Mouse (Mus musculus): Measurements from ENCODE around the gene Has1. TPM values are rescaled to one million over a fixed set of nuclear protein-coding genes. Genes with fewer than 3 reads are reported as not detected.

Has1 gene
- total and polyA plus RNA-seq, 3 experiments, result 0.07 to 0.36 TPM; not detected in 1

Small RNA genes within 50 kb of the gene (microRNA-seq; reads per million reads assigned to microRNA genes)
- gene Gm25927, result 0 reads per million in 2 experiments
- gene Mir125a, result 5,204 to 9,628 reads per million in 2 experiments
- 3,762 to 8,432 reads per million in 2 experiments for gene Mir99b
- 0 reads per million in 2 experiments for gene Mirlet7e

Other genes starting within 250 kb of the Has1 start
- gene Lnpep, start 230.2 kb downstream of the Has1 start, total RNA-seq (2021), result 100 to 1,000 TPM; 108 to 118 TPM
- 5.4 and 6.0 TPM in 2 replicates for gene Lnpep, start 230.2 kb downstream of the Has1 start, polyA plus RNA-seq (2012; rRNA removed)
- gene Vmn2r90, start 151.5 kb downstream of the Has1 start, total RNA-seq (2021), result not detected
- not detected in 2 replicates for gene Vmn2r90, start 151.5 kb downstream of the Has1 start, polyA plus RNA-seq (2012; rRNA removed)
- gene Spaca6, start 28.0 kb downstream of the Has1 start, total RNA-seq (2021), result 10 to 100 TPM; 47.5 to 52.3 TPM
- gene Spaca6, start 28.0 kb downstream of the Has1 start, polyA plus RNA-seq (2012; rRNA removed), result 41.1 and 41.3 TPM in 2 replicates
- gene Fpr1, start 28.7 kb upstream of the Has1 start, total RNA-seq (2021), result not detected
- not detected in 2 replicates for gene Fpr1, start 28.7 kb upstream of the Has1 start, polyA plus RNA-seq (2012; rRNA removed)
- under 1 TPM in 1 of 2 experiments, not detected in 1; 0.83 TPM for gene Fpr2, start 32.6 kb upstream of the Has1 start, total RNA-seq (2021)
- not detected in 2 replicates for gene Fpr2, start 32.6 kb upstream of the Has1 start, polyA plus RNA-seq (2012; rRNA removed)
- gene Fpr3, start 32.6 kb upstream of the Has1 start, total RNA-seq (2021), result not detected
- gene Fpr3, start 32.6 kb upstream of the Has1 start, polyA plus RNA-seq (2012; rRNA removed), result not detected in 2 replicates
- gene Fpr-rs4, start 166.5 kb upstream of the Has1 start, total RNA-seq (2021), result not detected
- gene Fpr-rs4, start 166.5 kb upstream of the Has1 start, polyA plus RNA-seq (2012; rRNA removed), result not detected in 2 replicates
- gene Vmn2r124, start 194.2 kb upstream of the Has1 start, total RNA-seq (2021), result not detected
- gene Vmn2r124, start 194.2 kb upstream of the Has1 start, polyA plus RNA-seq (2012; rRNA removed), result not detected in 2 replicates
- gene Vmn2r91, start 229.8 kb upstream of the Has1 start, total RNA-seq (2021), result not detected
- not detected in 2 replicates for gene Vmn2r91, start 229.8 kb upstream of the Has1 start, polyA plus RNA-seq (2012; rRNA removed)

All from adrenal gland, adult 2 months (tissue).